Mouse (Mus musculus) liver, adult 2 months (tissue): Measurements from ENCODE around the gene Med25.

Source experiments
- CTCF ChIP-seq: fragments of 200-500 bp; IDR thresholded peaks from 2 replicates; pipeline ENCODE4 v1.5.1; 2011; ENCODE audit warnings: low read depth, low read length, control low read depth
- POLR2A ChIP-seq: fragments of 200-500 bp; IDR thresholded peaks from 2 replicates; pipeline ENCODE4 v1.6.1; 2011; ENCODE audit warnings: low read length, control low read depth; ENCODE audit not compliant: insufficient read depth; ENCODE audit errors: extremely low read depth

GRCm38 (mm10) chr7:44840426-44840825, 52.1 kb downstream of the Med25 start:
- no peak for TF ChIP-seq CTCF
- TF ChIP-seq POLR2A: no peak
